Mouse (Mus musculus): ENCODE measurements around the gene Stox2. TPM values are rescaled to one million over a fixed set of nuclear protein-coding genes. Genes with fewer than 3 reads are reported as not detected.

Gene Stox2
- polyA plus RNA-seq, 1 experiment = 219 TPM

GRCm38 (mm10) chr8:47371081-47371480, 75.1 kb downstream of the Stox2 start:
- no peak overlapping the region for H3K4me3 ChIP-seq (ENCODE audit: insufficient read depth, low read depth, low read length)
- no peak overlapping the region for H3K27ac ChIP-seq (ENCODE audit: insufficient read depth, low read depth, low read length)
- 33% methylated on average over 3 of the region's 3 CpGs for WGBS

DNA sequence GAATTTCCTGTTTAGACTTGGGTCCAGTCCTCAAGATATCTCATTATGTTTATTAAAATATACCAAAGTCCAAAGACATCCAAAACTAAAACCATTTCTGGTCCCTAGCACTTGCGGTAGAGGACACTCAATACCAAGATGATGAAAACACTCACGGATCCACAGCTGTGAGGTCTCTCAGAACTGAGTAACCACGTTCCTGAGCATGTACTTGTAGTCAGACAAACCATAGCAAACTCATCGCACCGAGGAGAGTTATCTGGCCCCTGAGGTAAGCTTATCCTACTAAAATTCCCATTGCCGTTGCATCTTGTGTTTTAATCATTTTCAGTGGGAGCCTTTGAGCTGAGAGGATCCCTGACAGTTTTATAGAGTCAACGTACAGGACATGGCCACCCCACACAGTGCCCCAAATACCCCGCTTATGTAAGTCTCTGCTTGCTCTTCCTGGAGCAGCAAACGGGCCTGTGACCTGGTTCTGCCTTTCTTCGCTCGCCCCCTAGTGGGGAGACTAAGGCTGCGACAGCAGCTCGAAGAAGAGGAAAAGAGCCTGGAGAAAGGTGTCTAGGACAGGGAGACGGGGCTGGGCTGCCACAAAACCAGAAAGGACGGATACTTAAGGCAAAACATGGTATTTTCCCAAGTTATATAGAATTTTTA, 75.6 kb downstream of the Stox2 start:
- H3K4me1 ChIP-seq (ENCODE audit: control insufficient read depth, insufficient read depth, low read length) = peaks cover 7% of the 10 kb centered on the region; the same call in 1 of the 2 replicates
- 13% methylated on average over 15 of the region's 15 CpGs for WGBS
- no peak overlapping the region for H3K4me3 ChIP-seq (ENCODE audit: insufficient read depth, low read depth, low read length)
- TF ChIP-seq CTCF (IDR thresholded peaks at IDR 0.05; ENCODE audit: insufficient read depth, low read depth, low read length) (peak; percentile 91), POLR2A (IDR thresholded peaks at IDR 0.05; ENCODE audit: insufficient read depth, low read depth, low read length) (no peak)
- no peak overlapping the region for H3K27ac ChIP-seq (ENCODE audit: insufficient read depth, low read depth, low read length)

More at GRCm38 (mm10) chr8:47371081-47371480, 75.1 kb downstream of the Stox2 start:
- H3K4me1 ChIP-seq (ENCODE audit: control insufficient read depth, insufficient read depth, low read length) = peaks cover 7% of the 10 kb centered on the region; the same call in 1 of the 2 replicates
- TF ChIP-seq POLR2A (IDR thresholded peaks at IDR 0.05; ENCODE audit: insufficient read depth, low read depth, low read length) (no peak), CTCF (IDR thresholded peaks at IDR 0.05; ENCODE audit: insufficient read depth, low read depth, low read length) (no peak)

DNA sequence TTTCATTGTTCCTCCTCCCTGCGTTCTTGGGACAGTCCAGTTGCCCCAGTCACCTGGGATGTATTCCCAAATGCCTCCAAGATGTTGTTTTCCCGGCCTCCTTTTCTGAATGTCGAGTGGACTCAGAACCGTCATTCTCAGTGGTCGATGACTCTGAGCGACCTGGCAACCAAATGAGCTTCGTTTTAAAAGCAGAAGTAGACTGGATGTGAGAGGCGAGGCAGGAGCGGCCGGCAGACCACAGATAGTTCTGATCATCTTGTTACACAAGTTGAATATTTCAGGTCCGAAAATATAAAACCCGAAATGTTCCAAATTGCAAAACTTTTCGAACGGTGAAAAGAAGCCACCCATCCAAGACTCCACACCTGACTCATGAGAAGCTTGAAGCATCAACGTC, 76.2 kb downstream of the Stox2 start:
- peaks cover 7% of the 10 kb centered on the region; the same call in 1 of the 2 replicates for H3K4me1 ChIP-seq (ENCODE audit: control insufficient read depth, insufficient read depth, low read length)
- TF ChIP-seq CTCF (IDR thresholded peaks at IDR 0.05; ENCODE audit: insufficient read depth, low read depth, low read length) = no peak
- TF ChIP-seq POLR2A (IDR thresholded peaks at IDR 0.05; ENCODE audit: insufficient read depth, low read depth, low read length) = no peak
- H3K27ac ChIP-seq (ENCODE audit: insufficient read depth, low read depth, low read length) = no peak overlapping the region
- WGBS = 75% methylated on average over 15 of the region's 15 CpGs
- H3K4me3 ChIP-seq (ENCODE audit: insufficient read depth, low read depth, low read length) = no peak overlapping the region

- H3K4me3 ChIP-seq (ENCODE audit: insufficient read depth, low read depth, low read length) = no peak overlapping the region
- WGBS = 67% methylated on average over 16 of the region's 16 CpGs
- H3K27ac ChIP-seq (ENCODE audit: insufficient read depth, low read depth, low read length) = no peak overlapping the region
- H3K4me1 ChIP-seq (ENCODE audit: control insufficient read depth, insufficient read depth, low read length) = peaks cover 7% of the 10 kb centered on the region; the same call in 1 of the 2 replicates
- TF ChIP-seq POLR2A (IDR thresholded peaks at IDR 0.05; ENCODE audit: insufficient read depth, low read depth, low read length) (no peak), CTCF (IDR thresholded peaks at IDR 0.05; ENCODE audit: insufficient read depth, low read depth, low read length) (no peak)
These were observed 77.0 kb downstream of the Stox2 start for GRCm38 (mm10) chr8:47369044-47369769.

DNA sequence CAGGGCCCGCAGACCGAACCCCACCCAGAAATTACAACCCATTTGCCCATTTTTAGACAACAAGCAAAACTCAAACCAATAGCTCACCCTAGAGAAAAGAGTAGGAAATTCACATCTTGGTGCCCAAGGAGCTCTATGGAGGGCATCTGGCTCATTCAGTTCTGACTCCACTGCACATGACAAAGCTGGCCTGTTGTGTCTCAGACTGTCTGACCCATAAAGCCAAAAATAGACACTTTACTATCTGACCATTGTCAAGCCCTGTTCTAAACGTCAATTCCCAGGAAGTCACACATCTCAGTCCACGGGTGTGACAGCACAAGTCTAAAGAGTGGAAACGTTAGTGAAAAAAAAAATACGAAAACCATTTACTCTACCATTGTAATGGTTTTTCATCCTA, 79.1 kb downstream of the Stox2 start:
- WGBS = 79% methylated on average over 6 of the region's 6 CpGs
- TF ChIP-seq CTCF (IDR thresholded peaks at IDR 0.05; ENCODE audit: insufficient read depth, low read depth, low read length) (no peak), POLR2A (IDR thresholded peaks at IDR 0.05; ENCODE audit: insufficient read depth, low read depth, low read length) (no peak)
- Histone ChIP-seq H3K4me1 (ENCODE audit: control insufficient read depth, insufficient read depth, low read length) (peaks cover 15% of the 10 kb centered on the region), H3K4me3 (ENCODE audit: insufficient read depth, low read depth, low read length) (no peak overlapping the region), H3K27ac (ENCODE audit: insufficient read depth, low read depth, low read length) (no peak overlapping the region)

- Histone ChIP-seq H3K27ac (ENCODE audit: insufficient read depth, low read depth, low read length) (no peak overlapping the region), H3K4me3 (ENCODE audit: insufficient read depth, low read depth, low read length) (no peak overlapping the region), H3K4me1 (ENCODE audit: control insufficient read depth, insufficient read depth, low read length) (peaks cover 8% of the 10 kb centered on the region)
- TF ChIP-seq CTCF (IDR thresholded peaks at IDR 0.05; ENCODE audit: insufficient read depth, low read depth, low read length) = no peak
- TF ChIP-seq POLR2A (IDR thresholded peaks at IDR 0.05; ENCODE audit: insufficient read depth, low read depth, low read length) = no peak
- 40% methylated on average over 8 of the region's 8 CpGs for WGBS
These were observed 82.9 kb downstream of the Stox2 start for GRCm38 (mm10) chr8:47363271-47363670.

DNA sequence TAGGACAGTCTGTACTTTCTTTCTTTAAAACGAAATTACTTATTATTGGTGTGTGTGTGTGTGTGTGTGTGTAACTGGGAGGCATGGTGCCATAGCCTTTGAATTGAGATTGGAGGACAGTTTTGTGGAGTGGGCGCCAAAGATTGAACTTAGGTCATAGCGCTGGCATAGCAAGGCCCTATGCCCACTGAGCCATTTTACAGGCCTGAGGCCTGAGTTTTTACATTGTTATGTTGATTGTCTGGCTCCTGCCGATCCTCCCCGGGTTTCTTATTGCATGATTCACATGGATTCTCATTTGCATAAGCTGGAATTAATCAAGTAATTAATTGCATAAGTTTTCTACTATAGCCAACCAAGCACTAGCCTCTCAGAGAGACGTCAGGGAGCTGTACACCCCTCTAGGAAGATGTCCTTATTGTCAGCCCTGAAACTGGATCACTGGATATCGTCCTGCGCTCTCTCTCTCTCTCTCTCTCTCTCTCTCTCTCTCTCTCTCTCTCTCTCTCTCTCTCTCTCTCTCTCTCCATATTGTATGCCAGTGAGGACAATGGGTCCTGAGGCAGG, 90.7 kb downstream of the Stox2 start:
- TF ChIP-seq CTCF (IDR thresholded peaks at IDR 0.05; ENCODE audit: insufficient read depth, low read depth, low read length) = no peak
- TF ChIP-seq POLR2A (IDR thresholded peaks at IDR 0.05; ENCODE audit: insufficient read depth, low read depth, low read length) = no peak
- H3K27ac ChIP-seq (ENCODE audit: insufficient read depth, low read depth, low read length) = no peak overlapping the region
- 60% methylated on average over 8 of the region's 8 CpGs for WGBS
- H3K4me3 ChIP-seq (ENCODE audit: insufficient read depth, low read depth, low read length) = no peak overlapping the region
- peaks cover 17% of the 10 kb centered on the region for H3K4me1 ChIP-seq (ENCODE audit: control insufficient read depth, insufficient read depth, low read length)

DNA sequence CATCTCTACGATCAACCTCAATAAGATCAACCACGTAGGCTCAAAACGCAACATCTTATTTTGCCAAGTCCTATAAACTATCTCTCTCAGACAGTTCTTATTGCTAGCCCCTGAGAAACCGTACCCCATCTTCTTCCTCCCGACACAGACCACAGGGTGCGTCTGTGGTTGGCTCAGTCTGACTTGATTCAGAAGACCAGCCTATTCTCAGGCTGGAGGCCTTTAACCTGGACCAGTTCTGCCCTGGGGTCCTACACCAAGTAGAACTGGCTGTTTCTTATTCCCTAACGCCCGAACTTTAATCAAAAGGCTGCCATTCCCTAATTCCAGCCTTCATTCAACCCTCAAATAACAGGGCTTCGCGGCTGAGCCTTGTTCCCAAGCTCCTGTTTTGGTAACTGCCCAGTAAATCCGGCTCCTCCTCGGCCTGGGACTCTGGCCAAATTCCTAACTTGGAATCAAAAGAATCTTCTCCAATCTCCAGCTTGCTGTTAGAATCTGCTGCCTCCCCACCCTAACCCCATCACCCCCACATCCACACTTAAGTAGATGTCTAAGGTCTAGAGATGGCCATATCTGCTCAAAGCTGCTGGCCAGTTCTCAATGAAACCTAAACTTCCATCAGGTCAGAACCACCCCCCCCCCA, 91.5 kb downstream of the Stox2 start:
- 45% methylated on average over 12 of the region's 12 CpGs for WGBS
- Histone ChIP-seq H3K27ac (ENCODE audit: insufficient read depth, low read depth, low read length) (no peak overlapping the region), H3K4me1 (ENCODE audit: control insufficient read depth, insufficient read depth, low read length) (peaks cover 17% of the 10 kb centered on the region), H3K4me3 (ENCODE audit: insufficient read depth, low read depth, low read length) (no peak overlapping the region)
- TF ChIP-seq POLR2A (IDR thresholded peaks at IDR 0.05; ENCODE audit: insufficient read depth, low read depth, low read length) (no peak), CTCF (IDR thresholded peaks at IDR 0.05; ENCODE audit: insufficient read depth, low read depth, low read length) (no peak)
